Mouse (Mus musculus) kidney, embryonic 14.5 days (tissue): ENCODE data around the gene 1600012H06Rik. TPM values are rescaled to one million over a fixed set of nuclear protein-coding genes. Genes with fewer than 3 reads are reported as not detected.
A peak's percentile ranks its signal among the peaks of the same experiment; 100 is the strongest.
"Not testable (repeated sequence)": the region's sequence is repeated elsewhere in the genome, so short reads cannot be mapped to it uniquely, and the experiment has no call there.

Experiments
- ATAC-seq: fragments of 200-750 bp; cut with Nextera tagmentation; 2 replicates; pipeline ENCODE4 v1.8.0; 2017; ENCODE audit warnings: moderate number of reproducible peaks, mild to moderate bottlenecking, moderate TSS enrichment, moderate library complexity; ENCODE audit not compliant: low FRiP score, low TSS enrichment
- H3K27ac ChIP-seq: fragments of 300-500 bp; sonication (generic); 2 replicates; pipeline ENCODE4 v1.5.1; 2014; ENCODE audit warnings: low read depth, mild to moderate bottlenecking, low read length, moderate library complexity, mixed read lengths
- H3K27me3 ChIP-seq: fragments of 300-500 bp; sonication (generic); 2 replicates; pipeline ENCODE4 v1.6.1; 2014; ENCODE audit warnings: mild to moderate bottlenecking, low read length; ENCODE audit not compliant: control insufficient read depth, insufficient read depth
- H3K36me3 ChIP-seq: fragments of 300-500 bp; sonication (generic); 2 replicates; pipeline ENCODE4 v1.6.1; 2014; ENCODE audit warnings: low read length, mixed read lengths; ENCODE audit not compliant: control insufficient read depth, insufficient read depth
- H3K4me1 ChIP-seq: fragments of 300-500 bp; sonication (generic); 2 replicates; pipeline ENCODE4 v1.6.1; 2014; ENCODE audit warnings: low read length, mixed read lengths; ENCODE audit not compliant: control insufficient read depth, insufficient read depth
- H3K4me2 ChIP-seq: fragments of 300-500 bp; sonication (generic); replicated peaks from 2 replicates; pipeline ENCODE4 v1.6.1; 2014; ENCODE audit warnings: low read depth, mild to moderate bottlenecking, low read length
- H3K4me3 ChIP-seq: fragments of 300-500 bp; sonication (generic); 2 replicates; pipeline ENCODE4 v1.5.1; 2014; ENCODE audit warnings: mild to moderate bottlenecking, low read length
- H3K9ac ChIP-seq: fragments of 300-500 bp; sonication (generic); 2 replicates; pipeline ENCODE4 v1.6.1; 2014; ENCODE audit warnings: low read depth, mild to moderate bottlenecking, low read length, moderate library complexity
- H3K9me3 ChIP-seq: fragments of 300-500 bp; sonication (generic); 2 replicates; pipeline ENCODE4 v1.6.1; 2016; ENCODE audit warnings: low read length; ENCODE audit not compliant: control insufficient read depth
- WGBS: fragments of 180-500 bp; shearing (Covaris S2); extraction: QIAGEN DNeasy Blood & Tissue Kit; methylation state at CpG from one replicate; pipeline ENCODE4 v1.1.7; 2014; 5-methylcytosine and 5-hydroxymethylcytosine counted together
- polyA plus RNA-seq: library from polyadenylated mRNA; unstranded; fragments of >200 nt; fragmentation: Nextera tagmentation; extraction: Ambion mirVana; gene quantifications from 2 replicates; pipeline ENCODE4 v1.2.1, GENCODE M21; 2014

1600012H06Rik gene
- 23.3 and 31.2 TPM in 2 replicates for polyA plus RNA-seq

DNA sequence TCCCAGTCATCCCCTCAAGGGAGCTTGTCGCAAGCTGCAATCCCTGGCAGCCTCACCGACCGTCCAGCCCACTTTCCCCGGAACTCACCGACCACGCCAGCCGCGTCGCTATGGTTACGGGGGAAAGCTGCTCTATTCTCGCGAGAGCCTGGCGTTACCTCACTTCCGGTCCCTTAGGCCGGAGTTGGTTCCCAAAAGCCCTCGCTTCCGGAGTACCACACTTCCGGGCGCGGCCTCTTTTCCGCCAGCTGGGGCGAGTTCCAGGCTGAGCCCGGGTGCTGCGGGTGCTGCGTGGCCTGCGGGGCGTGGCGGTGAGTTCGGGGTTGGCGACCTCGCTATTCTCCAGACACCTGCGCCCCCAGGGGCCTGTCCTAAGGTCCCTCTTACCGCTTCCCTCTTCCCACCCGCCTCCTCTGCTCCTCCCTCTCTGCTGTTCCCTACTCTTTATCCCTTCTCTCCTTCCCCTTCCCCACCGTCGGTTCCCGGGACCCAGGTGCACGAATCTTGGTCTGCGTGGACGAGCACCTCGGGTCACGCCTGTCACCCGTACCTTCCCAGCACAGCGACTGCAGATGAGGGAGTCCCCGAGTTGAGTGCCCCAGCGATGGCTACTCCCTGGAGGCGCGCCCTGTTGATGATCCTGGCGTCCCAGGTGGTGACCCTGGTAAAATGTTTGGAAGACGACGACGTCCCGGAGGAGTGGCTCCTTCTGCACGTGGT lies at the start of gene 1600012H06Rik, which contains the start of gene Wdr27:
TSS of gene 1600012H06Rik (plus strand) at position 176 of the 720 bp plus-strand sequence.
TSS of gene Wdr27 (minus strand) at position 150 of the 720 bp plus-strand sequence.
- Histone ChIP-seq H3K9ac (peak within 1 kb of the TSS; percentile 76), H3K27ac (peak within 1 kb of the TSS; percentile 73; the same call in 1 of the 2 replicates), H3K36me3 (peaks cover 31% of the 10 kb centered on the region), H3K9me3 (no peaks in the 10 kb centered on the region), H3K27me3 (no peaks in the 10 kb centered on the region), H3K4me2 (peak within 1 kb of the TSS; percentile 77), H3K4me3 (peak within 1 kb of the TSS; percentile 57), H3K4me1 (peaks cover 12% of the 10 kb centered on the region; the same call in 1 of the 2 replicates)
- WGBS: under 1% methylated on average over 54 of the region's 54 CpGs
- peak; percentile 98 for ATAC-seq

DNA sequence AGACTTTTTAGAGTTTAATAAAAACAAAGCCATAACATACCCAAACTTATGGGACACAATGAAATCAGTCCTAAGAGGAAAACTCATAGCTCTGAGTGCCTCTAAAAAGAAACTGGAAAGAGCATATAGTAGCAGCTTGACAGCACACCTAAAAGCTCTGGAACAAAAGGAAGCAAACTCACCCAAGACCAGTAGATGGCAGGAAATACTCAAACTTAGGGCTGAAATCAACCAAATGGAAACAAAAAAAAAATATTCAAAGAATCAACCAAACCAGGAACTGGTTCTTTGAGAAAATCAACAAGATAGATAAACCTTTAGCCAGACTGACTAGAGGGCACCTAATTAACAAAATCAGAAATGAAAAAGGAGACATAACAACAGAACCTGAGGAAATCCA lies 47.9 kb upstream of the 1600012H06Rik start:
- not testable (repeated sequence) for ATAC-seq, H3K36me3 ChIP-seq, H3K9me3 ChIP-seq, H3K27ac ChIP-seq, H3K27me3 ChIP-seq, H3K4me1 ChIP-seq, H3K9ac ChIP-seq, H3K4me3 ChIP-seq, H3K4me2 ChIP-seq

DNA sequence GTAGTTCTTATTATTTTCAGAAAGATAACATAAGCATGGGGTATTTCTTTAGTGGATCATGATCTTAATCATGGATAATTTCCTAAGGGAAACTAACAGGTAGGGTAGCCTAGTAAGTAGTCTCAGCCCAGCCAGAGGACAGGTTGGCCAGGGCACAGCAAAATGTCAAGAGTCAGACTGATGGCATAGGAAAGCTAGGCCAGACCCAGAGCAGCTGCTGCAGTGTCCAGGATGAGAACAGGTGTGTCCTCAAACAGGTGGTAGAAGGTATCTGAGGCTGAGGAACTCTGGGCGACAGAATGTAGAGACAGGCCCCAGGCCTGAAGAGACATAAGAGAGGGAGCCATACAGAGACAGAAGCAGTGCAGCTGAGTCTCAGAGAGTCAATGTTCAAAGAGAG lies 44.0 kb upstream of the 1600012H06Rik start:
- no peaks in the 10 kb centered on the region for H3K36me3 ChIP-seq
- no peak overlapping the region for H3K4me3 ChIP-seq
- 70% methylated on average over 1 of the region's 1 CpGs for WGBS
- H3K27me3 ChIP-seq: no peaks in the 10 kb centered on the region
- no peak for ATAC-seq
- H3K9ac ChIP-seq: no peak overlapping the region
- no peak overlapping the region for H3K4me2 ChIP-seq
- no peaks in the 10 kb centered on the region for H3K9me3 ChIP-seq
- no peak overlapping the region for H3K27ac ChIP-seq
- H3K4me1 ChIP-seq: no peaks in the 10 kb centered on the region

DNA sequence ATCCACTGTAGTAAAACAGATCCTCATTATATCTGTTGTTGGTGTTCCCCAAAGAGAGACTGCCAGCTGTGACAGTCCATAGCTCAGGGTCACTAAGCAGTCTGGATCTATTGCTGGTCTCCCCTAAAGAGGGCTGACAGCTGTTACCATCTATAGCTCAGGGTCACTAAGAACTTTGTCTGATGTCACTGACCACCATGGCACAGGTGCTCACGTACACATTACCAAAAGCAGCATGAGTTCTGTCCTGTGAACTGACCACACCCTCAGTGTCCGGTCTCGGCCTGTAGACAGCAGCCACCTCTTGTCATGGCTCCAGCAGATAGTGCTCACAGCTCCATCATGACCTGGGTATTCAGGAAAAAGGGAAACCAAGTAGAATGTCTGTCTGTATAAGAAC lies 39.8 kb upstream of the 1600012H06Rik start:
- Histone ChIP-seq H3K4me1 (no peaks in the 10 kb centered on the region), H3K27me3 (no peaks in the 10 kb centered on the region), H3K9ac (no peak overlapping the region), H3K36me3 (no peaks in the 10 kb centered on the region), H3K27ac (no peak overlapping the region), H3K9me3 (no peaks in the 10 kb centered on the region), H3K4me3 (no peak overlapping the region), H3K4me2 (no peak overlapping the region)
- WGBS: 89% methylated on average over 3 of the region's 3 CpGs
- no peak for ATAC-seq

DNA sequence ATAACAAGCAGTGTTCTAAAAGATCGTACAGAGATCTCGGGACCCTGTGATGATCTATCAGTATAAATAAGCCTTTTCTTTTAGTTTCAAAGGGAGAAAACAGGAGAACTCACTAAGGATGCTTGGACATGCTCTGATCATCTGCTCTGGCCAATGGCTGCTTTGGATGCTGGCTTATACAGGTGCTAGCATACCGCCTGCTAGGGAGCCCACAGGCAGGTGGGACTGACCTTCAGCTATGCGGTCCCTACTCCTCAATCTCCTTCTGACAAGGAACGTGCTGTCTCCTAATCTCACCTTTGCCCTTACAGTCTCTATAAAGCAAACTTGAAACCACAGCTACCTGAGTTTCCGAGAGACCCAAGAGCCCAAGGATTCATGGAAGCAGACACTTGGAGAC lies 38.8 kb upstream of the 1600012H06Rik start:
- Histone ChIP-seq H3K27me3 (no peaks in the 10 kb centered on the region), H3K4me1 (no peaks in the 10 kb centered on the region), H3K9me3 (no peaks in the 10 kb centered on the region), H3K4me2 (no peak overlapping the region), H3K9ac (no peak overlapping the region), H3K27ac (no peak overlapping the region), H3K4me3 (no peak overlapping the region), H3K36me3 (no peaks in the 10 kb centered on the region)
- WGBS: 87% methylated on average over 6 of the region's 6 CpGs
- no peak for ATAC-seq

DNA sequence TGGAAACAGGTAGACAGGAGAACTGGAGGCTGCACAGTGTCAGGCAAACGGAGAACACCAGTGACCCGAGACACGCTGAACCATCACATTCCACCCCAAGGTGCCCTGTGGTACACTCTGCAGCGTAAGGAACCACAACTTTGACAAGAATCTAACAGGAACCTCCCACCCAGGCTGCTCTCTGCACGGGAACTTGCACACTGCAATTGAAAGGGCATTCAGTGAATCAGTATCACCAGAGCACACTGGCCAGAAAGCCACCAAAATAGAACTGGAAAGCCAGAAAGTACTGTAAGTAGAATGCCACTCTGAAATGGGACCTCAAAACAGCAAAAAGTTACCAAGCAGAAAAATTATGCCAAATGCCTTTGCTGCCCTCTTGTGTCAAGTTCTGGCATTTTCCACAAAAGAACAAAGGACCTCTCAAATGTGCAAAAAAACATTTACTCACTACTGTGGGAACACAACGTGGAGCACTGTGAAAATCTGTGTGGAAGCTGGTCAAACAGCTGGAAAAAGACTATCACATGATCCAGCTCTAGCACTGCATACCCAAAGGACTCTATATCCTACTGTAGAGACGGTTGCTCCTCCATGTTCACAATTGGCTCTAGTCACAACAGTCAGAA lies 38.2 kb upstream of the 1600012H06Rik start:
- ATAC-seq: peak; percentile 30; the same call in 1 of the 2 replicates
- Histone ChIP-seq H3K9me3 (no peaks in the 10 kb centered on the region), H3K4me1 (no peaks in the 10 kb centered on the region), H3K9ac (no peak overlapping the region), H3K4me3 (no peak overlapping the region), H3K4me2 (no peak overlapping the region), H3K36me3 (no peaks in the 10 kb centered on the region), H3K27ac (no peak overlapping the region), H3K27me3 (no peaks in the 10 kb centered on the region)
- WGBS: 53% methylated on average over 7 of the region's 7 CpGs

DNA sequence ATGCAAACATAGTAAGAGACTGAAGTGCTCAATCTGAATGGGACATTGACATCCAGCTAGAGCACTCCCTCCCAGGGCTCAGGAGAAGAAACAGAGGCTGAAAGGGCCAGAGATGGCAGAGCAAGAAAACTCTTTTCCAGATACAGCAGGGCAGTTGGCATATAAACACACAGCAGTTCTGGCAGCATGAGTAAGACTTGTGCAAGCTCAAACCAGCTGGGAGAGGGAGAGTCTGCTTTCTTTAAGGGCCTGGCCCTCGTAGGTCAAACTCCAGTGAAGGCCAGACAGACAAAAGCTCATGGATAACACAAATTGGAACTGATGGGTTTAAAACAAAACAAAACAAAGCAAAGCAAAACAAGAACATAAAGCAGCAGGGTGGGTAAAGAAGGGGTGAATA lies 36.4 kb upstream of the 1600012H06Rik start:
- ATAC-seq: no peak
- no peak overlapping the region for H3K9ac ChIP-seq
- WGBS: 30% methylated on average over 1 of the region's 1 CpGs

DNA sequence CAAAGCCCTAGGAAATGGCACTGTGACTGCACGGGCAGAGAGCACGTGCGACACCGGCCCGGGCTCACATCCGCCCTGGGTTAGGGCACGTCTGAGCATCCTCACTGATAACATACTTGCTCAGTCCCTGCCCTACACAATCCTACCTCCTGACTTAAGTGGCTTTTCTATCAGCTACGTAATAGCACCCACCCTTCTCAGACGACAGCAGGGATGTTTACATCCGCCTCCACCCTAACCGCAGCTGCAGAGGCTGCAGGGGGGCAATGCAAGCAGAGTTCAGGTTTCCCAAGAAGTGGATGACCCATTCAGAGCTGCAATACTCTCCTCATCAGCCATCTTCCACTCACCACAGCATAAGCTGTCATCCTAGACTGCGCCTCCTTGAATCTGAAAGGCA lies 35.8 kb upstream of the 1600012H06Rik start:
- H3K27me3 ChIP-seq: no peaks in the 10 kb centered on the region
- no peak overlapping the region for H3K4me3 ChIP-seq
- no peak for ATAC-seq
- no peak overlapping the region for H3K4me2 ChIP-seq
- H3K4me1 ChIP-seq: no peaks in the 10 kb centered on the region
- no peaks in the 10 kb centered on the region for H3K9me3 ChIP-seq
- no peaks in the 10 kb centered on the region for H3K36me3 ChIP-seq
- WGBS: 78% methylated on average over 12 of the region's 12 CpGs
- no peak overlapping the region for H3K27ac ChIP-seq
- no peak overlapping the region for H3K9ac ChIP-seq

More for the DNA sequence above, 36.4 kb upstream of the 1600012H06Rik start:
- no peaks in the 10 kb centered on the region for H3K9me3 ChIP-seq
- H3K36me3 ChIP-seq: no peaks in the 10 kb centered on the region
- H3K4me3 ChIP-seq: no peak overlapping the region
- no peak overlapping the region for H3K27ac ChIP-seq
- H3K27me3 ChIP-seq: no peaks in the 10 kb centered on the region
- no peaks in the 10 kb centered on the region for H3K4me1 ChIP-seq
- H3K4me2 ChIP-seq: no peak overlapping the region

DNA sequence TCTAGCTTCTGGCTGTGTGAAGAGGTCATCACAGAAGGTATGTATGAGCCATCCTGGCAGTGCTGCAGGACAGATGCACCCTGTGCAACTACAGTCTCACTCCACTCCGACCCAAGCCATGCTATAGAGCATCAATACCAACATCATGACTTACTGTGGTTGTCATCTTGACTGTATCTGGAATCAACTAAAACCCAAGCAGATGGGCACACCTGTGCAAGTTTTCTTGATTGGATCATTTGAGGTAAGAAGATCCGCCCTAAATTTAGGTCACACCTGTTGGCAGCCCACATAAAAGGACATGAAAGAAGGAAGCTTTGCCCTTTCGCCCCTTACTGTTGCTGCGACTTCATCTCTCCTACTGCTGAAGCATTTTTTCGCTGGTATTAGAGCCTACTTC lies 33.7 kb upstream of the 1600012H06Rik start:
- H3K36me3 ChIP-seq: no peaks in the 10 kb centered on the region
- H3K4me1 ChIP-seq: no peaks in the 10 kb centered on the region
- WGBS: 83% methylated on average over 5 of the region's 5 CpGs
- H3K27ac ChIP-seq: no peak overlapping the region
- ATAC-seq: no peak
- no peak overlapping the region for H3K4me3 ChIP-seq
- H3K4me2 ChIP-seq: no peak overlapping the region
- no peaks in the 10 kb centered on the region for H3K27me3 ChIP-seq
- H3K9ac ChIP-seq: no peak overlapping the region
- no peaks in the 10 kb centered on the region for H3K9me3 ChIP-seq
